Mouse (Mus musculus) neural tube, embryonic 12.5 days (tissue): ENCODE measurements around the gene Pxn. TPM values are rescaled to one million over a fixed set of nuclear protein-coding genes. Genes with fewer than 3 reads are reported as not detected.
"Not testable (repeated sequence)": the region's sequence is repeated elsewhere in the genome, so short reads cannot be mapped to it uniquely, and the experiment has no call there.

ENCODE experiments used
- ATAC-seq: fragments of 200-750 bp; cut with Nextera tagmentation; 2 replicates; pipeline ENCODE4 v1.8.0; 2017; ENCODE audit warnings: low read depth, mild to moderate bottlenecking, moderate TSS enrichment, moderate library complexity; ENCODE audit not compliant: low FRiP score
- H3K27ac ChIP-seq: fragments of 300-500 bp; sonication (generic); 2 replicates; pipeline ENCODE4 v1.5.1; 2016
- H3K27me3 ChIP-seq: fragments of 300-500 bp; sonication (generic); replicated peaks from 2 replicates; pipeline ENCODE4 v1.6.1; 2016; ENCODE audit warnings: mild to moderate bottlenecking
- H3K36me3 ChIP-seq: fragments of 300-500 bp; sonication (generic); 2 replicates; pipeline ENCODE4 v1.6.1; 2016; ENCODE audit warnings: mild to moderate bottlenecking
- H3K4me1 ChIP-seq: fragments of 300-500 bp; sonication (generic); 2 replicates; pipeline ENCODE4 v1.6.1; 2016
- H3K4me2 ChIP-seq: fragments of 300-500 bp; sonication (generic); replicated peaks from 2 replicates; pipeline ENCODE4 v1.6.1; 2016; ENCODE audit warnings: mild to moderate bottlenecking
- H3K4me3 ChIP-seq: fragments of 300-500 bp; sonication (generic); 2 replicates; pipeline ENCODE4 v1.5.1; 2016
- H3K9ac ChIP-seq: fragments of 300-500 bp; sonication (generic); 2 replicates; pipeline ENCODE4 v1.6.1; 2016; ENCODE audit warnings: mild to moderate bottlenecking
- H3K9me3 ChIP-seq: fragments of 300-500 bp; sonication (generic); 2 replicates; pipeline ENCODE4 v1.6.1; 2016; ENCODE audit warnings: mild to moderate bottlenecking
- WGBS: fragments of 180-500 bp; shearing (Covaris S2); methylation state at CpG from one replicate; pipeline ENCODE4 v1.1.7; 2016; 5-methylcytosine and 5-hydroxymethylcytosine counted together
- polyA plus RNA-seq: library from polyadenylated mRNA; unstranded; fragments of >200 nt; fragmentation: Nextera tagmentation; extraction: Ambion mirVana; gene quantifications from 2 replicates; pipeline ENCODE4 v1.2.1, GENCODE M21; 2016

Gene Pxn
- polyA plus RNA-seq, 1 experiment from 2014 or later: 33.5 TPM

GRCm38 (mm10) chr5:115514896-115515587 is 8.6 kb downstream of the Pxn start:
- Histone ChIP-seq H3K27ac (no peak overlapping the region), H3K9ac (no peak overlapping the region)
- WGBS: 67% methylated on average over 20 of the region's 20 CpGs

GRCm38 (mm10) chr5:115516081-115516907 is 9.8 kb downstream of the Pxn start:
- no peak overlapping the region for H3K9ac ChIP-seq
- no peaks in the 10 kb centered on the region for H3K27me3 ChIP-seq
- no peak overlapping the region for H3K4me2 ChIP-seq
- ATAC-seq: no peak
- peaks cover 11% of the 10 kb centered on the region for H3K4me1 ChIP-seq
- H3K9me3 ChIP-seq: no peaks in the 10 kb centered on the region
- H3K36me3 ChIP-seq: peaks cover 3% of the 10 kb centered on the region; the same call in 1 of the 2 replicates
- H3K4me3 ChIP-seq: no peak overlapping the region
- H3K27ac ChIP-seq: no peak overlapping the region
- WGBS: 84% methylated on average over 32 of the region's 32 CpGs

More at GRCm38 (mm10) chr5:115514896-115515587, 8.6 kb downstream of the Pxn start:
- Histone ChIP-seq H3K4me3 (no peak overlapping the region), H3K9me3 (no peaks in the 10 kb centered on the region), H3K27me3 (no peaks in the 10 kb centered on the region), H3K4me2 (0 out of 2 replicates have a peak overlapping the region, but pooled peaks have one; percentile 4), H3K36me3 (peaks cover 3% of the 10 kb centered on the region; the same call in 1 of the 2 replicates), H3K4me1 (peaks cover 15% of the 10 kb centered on the region)
- no peak for ATAC-seq

- Histone ChIP-seq H3K36me3 (peaks cover 3% of the 10 kb centered on the region; the same call in 1 of the 2 replicates), H3K27ac (no peak overlapping the region), H3K9ac (no peak overlapping the region), H3K4me3 (no peak overlapping the region), H3K9me3 (no peaks in the 10 kb centered on the region), H3K4me2 (no peak overlapping the region), H3K27me3 (no peaks in the 10 kb centered on the region), H3K4me1 (peaks cover 11% of the 10 kb centered on the region)
- ATAC-seq: no peak
- WGBS: 93% methylated on average over 7 of the region's 7 CpGs
Observed at GRCm38 (mm10) chr5:115516908-115517307, 10.4 kb downstream of the Pxn start.

GRCm38 (mm10) chr5:115517501-115517900 is 11.0 kb downstream of the Pxn start:
- H3K9ac ChIP-seq: no peak overlapping the region
- H3K4me3 ChIP-seq: no peak overlapping the region
- 95% methylated on average over 9 of the region's 9 CpGs for WGBS
- H3K9me3 ChIP-seq: no peaks in the 10 kb centered on the region
- H3K4me1 ChIP-seq: peaks cover 11% of the 10 kb centered on the region
- no peak for ATAC-seq
- no peak overlapping the region for H3K4me2 ChIP-seq
- no peak overlapping the region for H3K27ac ChIP-seq
- H3K27me3 ChIP-seq: no peaks in the 10 kb centered on the region
- peaks cover 3% of the 10 kb centered on the region; the same call in 1 of the 2 replicates for H3K36me3 ChIP-seq

GRCm38 (mm10) chr5:115518214-115518613 is 11.7 kb downstream of the Pxn start:
- not testable (repeated sequence) for H3K9me3 ChIP-seq, H3K27me3 ChIP-seq, H3K4me3 ChIP-seq, H3K36me3 ChIP-seq, ATAC-seq, H3K9ac ChIP-seq, H3K27ac ChIP-seq, H3K4me2 ChIP-seq
- 94% methylated on average over 8 of the region's 8 CpGs for WGBS
- peaks cover 15% of the 10 kb centered on the region for H3K4me1 ChIP-seq

- H3K4me3 ChIP-seq: no peak overlapping the region
- no peak overlapping the region for H3K4me2 ChIP-seq
- H3K27me3 ChIP-seq: no peaks in the 10 kb centered on the region
- ATAC-seq: no peak
- WGBS: 71% methylated on average over 21 of the region's 21 CpGs
- no peak overlapping the region for H3K27ac ChIP-seq
- H3K36me3 ChIP-seq: peaks cover 3% of the 10 kb centered on the region; the same call in 1 of the 2 replicates
- H3K9ac ChIP-seq: no peak overlapping the region
- no peaks in the 10 kb centered on the region for H3K9me3 ChIP-seq
- H3K4me1 ChIP-seq: peaks cover 14% of the 10 kb centered on the region
Observed at GRCm38 (mm10) chr5:115520325-115520869, 13.9 kb downstream of the Pxn start.

GRCm38 (mm10) chr5:115521553-115522461 is 15.3 kb downstream of the Pxn start:
- WGBS: 69% methylated on average over 20 of the region's 21 CpGs
- no peaks in the 10 kb centered on the region for H3K27me3 ChIP-seq
- H3K36me3 ChIP-seq: no peaks in the 10 kb centered on the region
- H3K9me3 ChIP-seq: no peaks in the 10 kb centered on the region
- no peak overlapping the region for H3K4me3 ChIP-seq
- H3K4me2 ChIP-seq: peak overlapping the region; percentile 10; the same call in 1 of the 2 replicates
- no peak for ATAC-seq
- H3K27ac ChIP-seq: no peak overlapping the region
- H3K4me1 ChIP-seq: peaks cover 12% of the 10 kb centered on the region
- no peak overlapping the region for H3K9ac ChIP-seq

- WGBS: 78% methylated on average over 4 of the region's 4 CpGs
- H3K27ac ChIP-seq: no peak overlapping the region
Observed at GRCm38 (mm10) chr5:115522531-115522930, 16.1 kb downstream of the Pxn start.

GRCm38 (mm10) chr5:115522981-115523499 is 16.6 kb downstream of the Pxn start:
- Histone ChIP-seq H3K27ac (no peak overlapping the region), H3K4me3 (no peak overlapping the region), H3K4me2 (no peak overlapping the region), H3K27me3 (no peaks in the 10 kb centered on the region), H3K9ac (no peak overlapping the region), H3K4me1 (peaks cover 12% of the 10 kb centered on the region), H3K9me3 (no peaks in the 10 kb centered on the region), H3K36me3 (no peaks in the 10 kb centered on the region)
- no peak for ATAC-seq
- WGBS: 80% methylated on average over 15 of the region's 15 CpGs

More at GRCm38 (mm10) chr5:115522531-115522930, 16.1 kb downstream of the Pxn start:
- Histone ChIP-seq H3K9me3 (no peaks in the 10 kb centered on the region), H3K4me1 (peaks cover 12% of the 10 kb centered on the region), H3K36me3 (no peaks in the 10 kb centered on the region), H3K4me2 (no peak overlapping the region), H3K4me3 (no peak overlapping the region), H3K9ac (no peak overlapping the region), H3K27me3 (no peaks in the 10 kb centered on the region)
- no peak for ATAC-seq

GRCm38 (mm10) chr5:115523971-115524370 is 17.5 kb downstream of the Pxn start:
- Histone ChIP-seq H3K9ac (no peak overlapping the region), H3K9me3 (no peaks in the 10 kb centered on the region), H3K27ac (no peak overlapping the region), H3K4me3 (no peak overlapping the region), H3K27me3 (no peaks in the 10 kb centered on the region), H3K36me3 (no peaks in the 10 kb centered on the region), H3K4me1 (peaks cover 15% of the 10 kb centered on the region), H3K4me2 (peak overlapping the region; percentile 36)
- WGBS: 5% methylated on average over 15 of the region's 15 CpGs
- ATAC-seq: no peak

- Histone ChIP-seq H3K4me1 (peaks cover 16% of the 10 kb centered on the region), H3K9me3 (no peaks in the 10 kb centered on the region), H3K9ac (no peak overlapping the region), H3K36me3 (no peaks in the 10 kb centered on the region), H3K4me2 (peak overlapping the region; percentile 36), H3K27me3 (no peaks in the 10 kb centered on the region), H3K4me3 (no peak overlapping the region), H3K27ac (no peak overlapping the region)
- WGBS: 52% methylated on average over 12 of the region's 12 CpGs
- no peak for ATAC-seq
Observed at GRCm38 (mm10) chr5:115524471-115524870, 18.0 kb downstream of the Pxn start.
